Mouse (Mus musculus) neutrophil, adult 5-6 weeks (primary cell): ENCODE results near the gene Pex5. TPM values are rescaled to one million over a fixed set of nuclear protein-coding genes. Genes with fewer than 3 reads are reported as not detected.
"Not testable (repeated sequence)": the region's sequence is repeated elsewhere in the genome, so short reads cannot be mapped to it uniquely, and the experiment has no call there.

ENCODE experiments used
- ATAC-seq: fragments of 151-379, 151-347 bp; 2 replicates; pipeline ENCODE4 v1.8.0; 2017; ENCODE audit warnings: mild to moderate bottlenecking, moderate TSS enrichment; ENCODE audit not compliant: insufficient number of reproducible peaks, poor library complexity, low FRiP score, severe bottlenecking; ENCODE audit errors: extremely low read depth
- total RNA-seq: library from RNA; stranded (forward); fragments of 200-1000 nt; gene quantifications from 2 replicates; pipeline ENCODE4 v1.2.3, GENCODE M21; 2017

The Pex5 gene
- total RNA-seq, 1 experiment from 2014 or later, result 22.6 TPM

DNA sequence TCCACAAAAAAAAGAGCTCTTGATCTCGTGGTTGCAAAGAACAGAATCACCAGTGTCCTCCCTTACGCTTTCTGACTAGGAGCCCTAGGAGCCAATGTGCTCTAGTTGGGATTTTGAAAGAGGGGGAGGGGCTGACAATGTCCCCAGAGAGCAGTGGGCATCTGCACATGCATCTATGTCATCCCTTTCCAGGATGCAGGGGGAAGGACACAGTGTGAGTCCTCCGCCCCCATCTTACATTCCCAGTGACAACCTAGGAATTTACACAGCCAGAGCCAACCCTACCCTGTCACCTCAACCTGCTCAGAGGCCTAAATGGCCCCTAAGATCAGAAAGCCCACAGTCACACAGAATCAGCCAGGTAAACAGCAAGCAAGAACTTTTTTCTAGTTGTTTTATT lies 15.5 kb upstream of the Pex5 start:
- ATAC-seq, result no peak

DNA sequence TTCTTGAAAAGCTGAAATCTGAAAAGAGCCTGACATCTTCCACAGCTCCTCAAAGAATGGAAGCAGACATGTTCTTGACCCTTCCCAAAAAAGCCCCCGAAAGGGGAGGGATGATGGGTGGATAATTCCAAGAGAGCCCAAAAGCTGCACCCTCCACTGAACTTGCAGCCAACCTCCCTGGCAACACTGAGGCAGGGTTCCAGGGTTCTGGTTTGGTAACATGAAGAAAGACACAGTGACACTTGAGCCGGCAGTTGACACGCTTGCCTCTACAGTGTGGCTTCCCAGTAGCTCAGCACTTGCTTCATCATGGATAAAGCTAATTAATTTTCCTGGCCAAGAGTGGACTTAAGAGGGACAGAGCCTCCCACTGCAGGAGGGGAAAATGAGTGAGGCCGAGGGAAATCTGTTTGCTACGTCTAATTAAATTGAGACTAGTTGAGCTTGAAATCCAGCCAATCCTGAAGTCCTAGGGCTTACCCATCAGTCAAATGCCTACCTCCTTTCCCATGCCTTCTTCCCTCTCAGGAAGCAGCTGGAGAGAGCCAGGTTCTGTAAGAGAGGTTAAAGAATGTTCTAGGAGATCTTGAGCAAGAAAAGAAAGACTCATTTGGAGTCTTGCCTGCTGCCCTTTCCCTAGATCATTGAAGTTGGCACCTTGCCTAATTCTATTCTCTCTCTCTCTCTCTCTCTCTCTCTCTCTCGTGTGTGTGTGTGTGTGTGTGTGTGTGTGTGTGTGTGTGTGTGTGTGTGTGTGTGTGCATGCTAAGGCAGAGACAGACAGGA lies 13.1 kb upstream of the Pex5 start:
- no peak for ATAC-seq

DNA sequence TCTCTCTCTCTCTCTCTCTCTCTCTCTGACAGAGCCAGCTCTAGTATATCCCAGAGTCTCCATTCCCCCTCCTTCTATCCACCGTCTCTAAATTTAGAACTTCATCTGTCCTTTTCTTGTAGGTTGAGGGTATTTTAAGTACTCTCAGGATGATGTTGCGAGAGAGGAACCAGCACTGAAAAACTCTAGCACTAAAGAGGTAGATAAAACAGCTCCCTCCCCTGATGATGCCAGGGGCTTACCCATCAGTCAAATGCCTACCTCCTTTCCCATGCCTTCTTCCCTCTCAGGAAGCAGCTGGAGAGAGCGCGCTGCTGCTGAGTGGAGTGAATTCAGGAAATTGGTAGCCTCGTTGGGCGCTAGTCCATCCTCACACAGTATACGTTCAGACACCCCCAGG lies 12.4 kb upstream of the Pex5 start:
- no peak for ATAC-seq

DNA sequence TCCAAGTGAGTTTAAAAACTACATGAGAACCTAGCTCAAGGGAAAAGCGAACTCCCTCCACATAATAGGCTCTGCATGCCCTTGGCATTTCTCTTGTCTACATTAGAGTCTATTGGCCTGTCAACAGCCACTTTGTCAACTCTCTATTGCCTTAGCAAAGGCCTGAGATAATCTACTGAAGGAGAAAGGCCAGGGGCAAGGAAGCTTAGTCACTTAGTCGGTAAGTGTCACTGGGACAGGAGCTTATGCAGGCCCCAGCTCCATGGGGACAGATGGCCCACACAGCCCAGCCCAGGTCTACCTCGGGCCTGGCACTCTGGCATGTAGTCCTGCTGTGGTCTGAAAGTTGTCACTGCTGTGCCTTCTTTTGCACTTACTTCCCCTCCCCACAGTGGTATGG lies 11.7 kb upstream of the Pex5 start:
- no peak for ATAC-seq

DNA sequence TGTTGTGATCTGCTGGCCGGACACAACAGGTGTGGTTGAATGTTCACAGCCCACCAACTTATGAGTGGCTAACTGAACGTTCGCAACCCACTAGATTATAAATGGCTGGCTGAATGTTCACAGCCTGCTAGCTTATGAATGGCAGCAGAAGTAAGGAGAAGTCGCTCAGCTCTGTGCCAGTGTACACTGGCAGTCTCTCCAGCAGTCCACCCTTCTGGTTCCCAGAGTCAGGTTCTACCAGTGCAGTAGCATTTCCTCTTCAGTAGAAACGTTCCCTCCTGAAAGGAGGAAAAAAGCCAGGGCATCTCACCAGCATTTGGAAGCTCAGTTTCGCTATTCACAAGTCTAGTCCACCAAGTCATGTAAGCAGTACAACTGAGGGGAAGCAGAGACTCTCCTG lies 10.7 kb upstream of the Pex5 start:
- ATAC-seq, result no peak

DNA sequence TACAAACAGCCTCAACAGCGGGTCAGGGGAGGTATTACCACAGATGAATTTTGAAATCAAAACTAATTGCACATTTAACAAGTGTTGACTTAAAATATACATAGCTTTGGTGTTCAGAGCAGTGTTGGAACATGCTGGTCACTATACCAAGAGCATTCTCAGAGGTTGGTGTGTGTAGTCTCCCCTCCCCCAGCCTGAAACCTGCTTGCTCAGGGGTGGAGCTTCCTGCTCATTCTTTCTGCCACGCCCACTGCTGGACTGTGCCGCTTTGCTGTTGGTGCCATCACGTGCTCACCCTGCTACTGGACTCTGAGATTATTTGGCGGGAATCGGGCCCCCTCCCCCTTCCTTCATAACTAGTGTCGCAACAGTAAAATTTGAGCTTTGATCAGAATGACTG lies 10.2 kb upstream of the Pex5 start:
- not testable (repeated sequence) for ATAC-seq

DNA sequence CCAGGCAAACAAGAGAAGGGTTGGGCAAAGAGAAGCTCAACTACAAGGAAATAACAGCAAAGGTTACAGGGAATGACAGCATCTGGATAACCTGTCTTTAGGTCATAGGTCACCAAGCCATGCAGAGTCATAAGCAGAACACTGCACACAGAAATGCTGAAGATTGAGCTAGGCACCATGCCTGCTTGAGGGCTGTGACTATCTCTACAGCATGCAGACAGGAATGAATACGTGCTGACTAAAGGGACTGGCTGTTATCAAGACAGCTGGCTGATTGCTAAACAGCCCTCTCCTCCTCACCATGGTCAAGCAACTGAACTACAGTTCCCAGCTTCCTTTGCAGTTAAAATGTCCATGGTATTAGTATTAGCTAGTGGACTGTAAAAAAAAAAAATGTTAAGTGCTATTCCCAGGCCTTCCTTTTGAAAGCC lies 9.2 kb upstream of the Pex5 start:
- ATAC-seq, result no peak

DNA sequence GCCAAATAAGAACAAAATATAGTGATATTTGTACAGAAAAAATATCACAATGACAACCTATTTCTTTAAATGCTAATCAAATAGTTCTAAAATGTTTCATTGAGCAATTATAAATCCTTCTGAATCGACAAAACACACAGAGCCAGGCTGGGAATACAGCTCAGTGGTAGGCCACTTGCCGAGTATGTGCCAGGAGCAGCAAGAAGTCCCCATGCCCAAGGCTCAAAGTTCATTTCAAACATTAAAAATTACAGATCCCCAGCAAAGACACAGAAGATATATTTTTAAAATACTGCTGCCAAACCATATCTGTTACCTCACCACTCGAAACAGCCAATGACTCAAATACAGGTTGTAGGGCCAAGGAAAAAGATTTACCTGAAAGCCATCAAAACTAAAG lies 3.8 kb upstream of the Pex5 start:
- ATAC-seq, result no peak

DNA sequence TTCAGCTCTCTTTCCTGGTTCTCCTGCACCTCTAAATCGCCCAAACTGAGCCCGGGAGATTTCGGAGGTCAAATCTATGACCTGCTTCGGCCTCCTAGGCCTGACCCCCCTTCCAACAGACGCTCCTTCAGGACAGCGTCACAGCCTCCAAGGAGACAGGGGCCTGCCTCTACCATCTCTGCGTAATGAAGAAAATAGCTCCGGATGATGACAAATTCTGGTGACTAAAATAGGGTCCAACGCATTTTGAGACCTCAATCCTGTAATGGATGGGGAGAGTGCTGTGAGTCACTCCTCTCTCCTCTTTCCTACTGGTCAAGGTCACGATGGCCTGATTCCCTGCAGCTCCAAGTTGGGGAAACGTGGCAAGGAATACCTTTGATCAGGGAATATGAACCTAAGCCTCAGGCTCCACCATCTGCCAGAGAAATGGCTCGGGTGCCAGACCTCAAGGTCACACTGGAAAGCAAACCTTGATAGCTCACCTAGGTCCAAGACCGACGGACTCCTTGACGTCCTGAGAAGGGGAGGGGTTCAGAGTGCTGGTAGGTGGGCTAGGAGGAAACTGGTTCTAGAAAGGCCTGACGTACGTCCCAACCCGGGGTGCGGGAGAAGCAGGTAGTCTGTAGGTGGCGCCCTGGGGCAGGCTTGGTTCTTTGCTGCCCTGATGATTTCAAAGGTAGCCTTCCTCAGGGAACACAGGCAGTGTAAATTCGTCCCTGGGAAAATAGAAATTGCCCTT lies 651 bp upstream of the Pex5 start:
- peak; percentile 89 for ATAC-seq

DNA sequence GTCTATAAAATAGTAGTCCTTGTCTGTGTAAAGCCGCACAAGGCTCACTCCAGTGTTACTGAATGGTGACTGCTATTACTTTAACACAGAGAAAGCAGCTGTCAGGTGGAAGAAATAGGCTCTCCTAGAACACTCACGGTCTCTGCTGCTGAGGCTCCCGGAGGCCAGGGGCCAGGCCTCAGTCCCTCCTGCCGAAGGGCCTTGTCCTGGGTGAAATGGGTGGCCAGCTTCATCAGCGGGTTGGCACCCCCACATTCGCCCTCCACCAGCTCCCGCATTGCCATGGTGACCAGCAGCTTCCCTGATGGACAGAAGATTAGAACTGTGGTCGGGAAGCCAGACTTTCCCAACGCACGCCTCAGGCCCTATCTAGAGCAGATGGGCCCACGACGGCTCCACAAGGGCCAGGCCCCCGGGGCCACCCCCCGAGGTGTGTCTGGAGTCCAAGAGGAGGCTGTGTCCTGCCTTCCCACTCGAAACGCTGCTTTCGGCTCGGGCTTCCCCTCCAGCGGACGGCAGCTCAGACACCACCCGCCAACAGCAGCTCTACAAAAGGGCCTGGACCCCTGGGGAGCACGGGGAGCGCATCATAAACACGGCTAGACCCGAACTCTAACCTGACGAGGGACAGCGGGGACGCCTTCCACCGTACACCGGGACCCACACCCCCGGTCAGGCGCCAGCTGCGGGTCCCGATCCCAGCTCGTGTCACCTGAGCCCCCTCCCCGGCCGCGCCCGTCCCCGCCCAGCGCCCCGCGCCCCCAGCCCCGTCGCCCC lies 529 bp downstream of the Pex5 start:
- no peak for ATAC-seq

DNA sequence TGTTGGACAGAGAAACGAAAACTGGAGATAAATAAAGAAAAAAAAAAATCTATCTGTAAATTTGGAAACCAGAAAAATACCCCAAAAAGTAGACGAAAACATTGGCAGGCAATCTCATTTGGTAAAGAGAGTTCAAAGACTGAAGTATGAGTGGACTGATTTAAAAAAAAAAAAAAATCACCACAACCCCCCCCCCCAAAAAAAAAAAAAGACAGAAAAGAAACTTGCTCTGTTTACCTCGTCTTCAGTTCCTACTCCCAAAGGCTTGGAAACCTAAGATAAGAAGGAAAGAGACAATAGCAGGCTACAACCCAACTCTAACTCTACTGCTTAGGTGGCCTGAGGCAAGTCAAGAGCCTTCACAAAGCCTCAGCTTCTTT lies 1.1 kb downstream of the Pex5 start:
- no peak for ATAC-seq

DNA sequence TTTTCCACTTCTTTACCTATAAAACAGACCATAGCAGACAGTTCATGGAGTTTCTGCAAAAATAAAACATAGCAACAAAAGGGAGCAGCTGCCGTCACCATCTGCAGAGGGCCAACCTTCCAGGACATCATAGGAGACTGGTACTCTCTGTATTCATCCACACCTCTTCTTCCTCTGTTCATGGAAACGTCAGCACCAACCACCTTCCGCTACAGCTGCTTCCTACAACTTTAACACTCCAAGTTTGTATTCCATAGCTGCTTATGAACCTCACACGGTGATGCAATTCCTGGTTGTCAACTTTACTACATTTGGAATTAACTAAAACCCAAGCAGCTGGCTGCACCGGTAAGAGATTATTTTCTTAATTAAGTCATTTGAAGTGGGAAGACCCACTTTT lies 6.5 kb downstream of the Pex5 start:
- no peak for ATAC-seq

DNA sequence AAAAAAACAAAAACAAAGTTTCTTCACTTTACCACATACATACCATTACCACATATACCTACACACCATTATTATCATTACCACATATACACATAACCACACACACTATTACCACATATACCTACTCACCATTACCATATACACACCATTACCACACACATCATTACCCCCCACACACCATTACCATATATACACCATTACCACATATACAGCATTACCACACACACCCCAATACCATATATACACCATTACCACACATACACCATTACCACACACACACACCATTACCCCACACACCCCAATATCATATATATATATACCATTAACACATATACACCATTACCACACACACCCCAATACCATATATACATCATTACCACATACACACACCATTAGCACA lies 7.7 kb downstream of the Pex5 start:
- no peak for ATAC-seq

DNA sequence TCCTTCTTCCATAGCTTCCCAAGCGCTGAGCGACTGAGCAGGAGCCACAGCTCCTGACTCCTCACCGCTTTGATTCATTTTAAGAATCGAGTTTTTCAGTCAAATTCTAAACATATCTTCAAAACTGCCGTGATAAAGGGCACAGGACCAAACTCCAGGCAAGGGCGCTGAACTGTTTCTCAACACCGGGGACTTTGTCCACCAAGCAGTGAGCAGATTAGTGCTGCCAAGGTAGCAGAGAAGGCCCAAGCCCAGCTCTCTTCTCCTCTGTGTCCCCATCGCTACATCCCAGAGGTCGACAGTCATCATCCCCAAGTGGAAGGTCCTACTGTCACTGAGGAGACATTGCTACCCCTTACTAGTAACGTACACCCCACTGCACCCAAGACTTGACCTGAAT lies 8.5 kb downstream of the Pex5 start:
- ATAC-seq, result no peak

DNA sequence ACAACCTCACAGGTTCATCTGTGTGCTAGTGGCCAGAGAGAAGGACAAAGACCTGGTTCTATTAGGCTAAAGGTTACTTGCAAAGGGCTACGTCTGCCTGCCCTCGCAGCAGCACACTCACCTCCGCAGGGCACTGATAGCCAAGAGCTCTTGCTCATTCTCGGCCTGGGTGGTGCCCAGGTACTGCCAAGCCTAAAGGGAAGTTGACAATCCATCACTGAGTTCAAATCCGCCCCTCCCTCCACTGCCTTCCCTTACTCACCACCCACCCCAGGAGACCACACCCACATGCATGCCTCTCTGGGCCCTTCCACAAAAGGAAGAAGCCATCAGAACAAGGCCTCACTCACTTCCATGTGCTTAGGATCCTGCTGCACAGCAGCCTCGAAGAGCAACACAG lies 15.1 kb downstream of the Pex5 start:
- no peak for ATAC-seq

DNA sequence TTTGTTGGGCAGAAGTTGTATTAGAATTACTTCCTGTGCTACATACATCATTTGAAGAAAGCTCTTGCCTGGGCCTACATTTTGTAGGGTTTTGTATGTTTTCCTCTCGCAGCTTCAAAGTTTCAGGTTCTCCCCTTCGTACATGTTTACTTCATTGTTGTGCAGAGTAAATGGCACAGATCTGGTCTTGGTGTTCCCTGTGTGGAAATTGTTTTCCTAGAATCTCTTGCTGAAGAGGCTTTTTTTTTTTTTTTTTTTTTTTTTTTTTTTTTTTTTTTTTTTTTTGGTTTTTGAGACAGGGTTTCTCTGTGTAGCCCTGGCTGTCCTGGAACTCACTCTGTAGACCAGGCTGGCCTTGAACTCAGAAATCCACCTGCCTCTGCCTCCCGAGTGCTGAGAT lies 19.9 kb downstream of the Pex5 start:
- ATAC-seq, result not testable (repeated sequence)

DNA sequence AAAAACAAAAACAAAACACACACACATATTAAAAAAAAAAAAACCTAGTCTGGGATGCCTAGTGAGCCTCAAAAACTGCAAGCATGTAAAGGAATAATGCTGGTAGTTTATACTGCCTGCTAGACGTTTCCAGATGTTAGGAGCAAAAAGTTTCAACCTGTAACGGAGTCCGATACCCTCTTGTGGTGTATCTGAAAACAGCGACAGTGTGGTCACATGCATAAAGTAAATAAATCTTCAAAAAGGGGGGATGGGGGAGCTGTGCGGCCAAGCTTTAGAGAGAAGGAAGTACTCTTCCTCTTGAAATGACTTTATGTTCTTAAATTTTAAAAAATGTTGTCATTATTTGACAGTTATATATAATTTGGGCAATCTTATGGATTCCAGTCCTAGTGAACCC lies 34.7 kb downstream of the Pex5 start:
- ATAC-seq, result no peak

DNA sequence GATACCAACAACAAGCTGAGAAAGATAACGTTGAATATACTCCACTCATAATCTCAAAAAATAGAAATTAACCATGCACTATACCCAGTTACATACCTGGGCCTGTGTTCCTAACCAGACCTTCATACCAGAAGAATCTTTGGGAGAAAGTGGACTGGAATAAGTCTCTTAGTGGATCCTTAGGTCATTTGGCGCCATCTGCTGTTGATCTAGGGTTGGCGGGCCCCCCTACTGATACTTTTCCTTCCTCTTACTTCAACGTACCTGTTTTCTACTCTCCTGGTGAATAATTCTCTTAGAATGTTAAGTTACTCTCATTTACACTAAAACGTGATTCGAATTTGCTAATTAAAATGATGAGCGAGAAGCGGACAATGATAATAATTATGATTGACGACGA lies 35.5 kb downstream of the Pex5 start:
- ATAC-seq, result peak; percentile 36; the same call in 1 of the 2 replicates

DNA sequence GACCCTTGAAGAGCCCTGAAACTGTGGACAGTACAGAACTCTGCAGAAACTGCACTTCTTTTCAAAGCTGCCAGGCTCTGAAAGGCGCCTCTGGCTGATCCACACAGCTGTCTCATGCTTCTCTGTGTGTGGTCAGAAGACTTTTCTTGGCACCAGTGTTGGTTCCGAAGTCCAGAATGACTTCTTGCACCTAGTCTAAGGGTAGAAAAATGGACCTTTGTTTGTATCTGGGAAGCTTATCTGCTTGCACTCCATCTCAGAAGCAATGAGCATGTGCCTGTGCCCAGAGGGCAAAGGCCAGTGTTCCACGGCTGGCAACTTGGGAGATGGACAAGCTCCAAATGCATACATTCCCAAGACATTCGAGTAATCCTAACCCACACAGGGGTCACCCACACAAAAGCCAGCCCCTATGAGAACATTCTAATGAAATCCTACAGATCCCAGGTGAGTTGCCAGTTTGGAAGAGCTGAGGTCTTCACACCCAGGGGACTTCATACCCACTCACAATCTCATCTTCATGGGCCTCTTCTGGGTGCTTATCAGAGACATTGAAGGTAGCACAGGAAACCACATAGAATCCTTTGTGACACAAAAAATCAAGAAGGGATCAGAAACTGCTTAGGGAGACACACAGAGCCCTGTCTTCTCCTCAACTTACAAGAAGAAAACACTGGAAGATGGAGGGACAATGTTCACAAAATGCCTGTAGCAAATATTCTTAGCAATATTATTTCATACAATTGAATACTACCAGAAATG lies 37.2 kb downstream of the Pex5 start:
- ATAC-seq, result no peak
